Mouse (Mus musculus) monocyte, adult 2 months (primary cell): ENCODE measurements around the gene Chuk.

Experiments used
- DNase-seq, 2 experiments: peaks; one replicate each; pipeline ENCODE4 v3.0.0; 2022; ENCODE audit warnings: low spot score in 2 of 2, low read depth in 1 of 2

The Chuk gene

GRCm38 (mm10) chr19:44045847-44046246 is 61.4 kb downstream of the Chuk start:
- no peak for DNase-seq

- DNase-seq = no peak
These were observed 65.2 kb downstream of the Chuk start for GRCm38 (mm10) chr19:44042121-44042520.

- no peak for DNase-seq
These were observed 73.9 kb downstream of the Chuk start for GRCm38 (mm10) chr19:44033396-44033795.

GRCm38 (mm10) chr19:44032046-44032744 is 75.1 kb downstream of the Chuk start:
- no peak for DNase-seq

- no peak for DNase-seq
These were observed 77.3 kb downstream of the Chuk start for GRCm38 (mm10) chr19:44030024-44030423.

- no peak for DNase-seq
These were observed 78.3 kb downstream of the Chuk start, which contains the start of gene Cyp2c23 for GRCm38 (mm10) chr19:44028972-44029371. Gene Cyp2c23, minus strand, starts transcription at chr19:44029208.

GRCm38 (mm10) chr19:44026956-44027530 is 80.2 kb downstream of the Chuk start:
- no peak for DNase-seq

GRCm38 (mm10) chr19:44024921-44025585 is 82.2 kb downstream of the Chuk start:
- no peak for DNase-seq
